Mouse (Mus musculus) megakaryocyte, adult 5-6 weeks (primary cell): ENCODE data around the gene Crb1. TPM values are rescaled to one million over a fixed set of nuclear protein-coding genes. Genes with fewer than 3 reads are reported as not detected.
A peak's percentile ranks its signal among the peaks of the same experiment; 100 is the strongest.
"Not testable (repeated sequence)": the region's sequence is repeated elsewhere in the genome, so short reads cannot be mapped to it uniquely, and the experiment has no call there.

Source experiments
- ATAC-seq: 2 replicates; pipeline ENCODE4 v1.8.0; 2016; ENCODE audit warnings: mild to moderate bottlenecking, inconsistent platforms; ENCODE audit not compliant: poor library complexity, severe bottlenecking
- total RNA-seq, 2 experiments: library from RNA; stranded (forward) in 1 of 2; stranded (reverse) in 1 of 2; fragments of 153-499, 151-499 nt in 1 of 2; fragments of 221-1000, 200-1000 nt in 1 of 2; gene quantifications; 2 replicates each; pipeline versions ENCODE4 v1.2.3 to v1.2.4; 2015 to 2017

Gene Crb1
- total RNA-seq, 2 experiments from 2014 or later, result not detected

DNA sequence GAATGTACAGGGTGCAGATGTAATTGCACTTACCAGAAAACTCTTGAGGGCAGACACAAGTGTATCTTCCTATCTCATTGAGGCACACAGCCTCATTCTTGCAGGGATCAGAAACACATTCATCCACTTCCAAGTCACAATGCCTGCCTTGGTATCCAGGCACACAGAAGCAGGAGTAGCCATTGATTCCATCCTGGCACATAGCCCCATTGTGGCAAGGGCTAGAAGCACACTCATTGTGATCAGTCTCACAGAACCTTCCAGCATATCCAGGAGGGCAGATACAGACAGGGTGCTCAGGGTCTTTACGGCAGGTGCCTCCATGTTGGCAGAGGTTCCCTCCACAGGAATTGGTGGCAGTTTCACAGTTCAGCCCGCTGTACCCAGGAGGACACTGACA is 39.9 kb downstream of the Crb1 start:
- no peak for ATAC-seq

DNA sequence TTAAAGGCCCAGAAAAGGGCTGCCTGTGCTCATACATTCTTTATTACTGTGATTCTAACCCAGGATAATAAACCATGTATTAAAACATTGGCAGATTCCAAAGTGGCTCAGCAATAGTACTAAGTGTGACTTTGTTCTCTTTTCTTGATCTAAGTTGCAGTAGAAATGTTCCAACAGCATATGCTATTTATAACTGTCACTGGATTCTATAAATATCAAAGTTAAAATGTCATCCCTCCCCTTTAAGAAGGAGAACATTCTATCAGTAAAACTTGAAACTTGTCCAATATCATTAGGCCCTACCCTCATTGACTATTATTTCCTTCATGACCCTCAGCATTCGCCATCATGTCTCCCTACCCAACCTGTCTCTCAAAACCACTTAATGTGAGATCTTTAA is 48.1 kb downstream of the Crb1 start:
- ATAC-seq, result no peak

DNA sequence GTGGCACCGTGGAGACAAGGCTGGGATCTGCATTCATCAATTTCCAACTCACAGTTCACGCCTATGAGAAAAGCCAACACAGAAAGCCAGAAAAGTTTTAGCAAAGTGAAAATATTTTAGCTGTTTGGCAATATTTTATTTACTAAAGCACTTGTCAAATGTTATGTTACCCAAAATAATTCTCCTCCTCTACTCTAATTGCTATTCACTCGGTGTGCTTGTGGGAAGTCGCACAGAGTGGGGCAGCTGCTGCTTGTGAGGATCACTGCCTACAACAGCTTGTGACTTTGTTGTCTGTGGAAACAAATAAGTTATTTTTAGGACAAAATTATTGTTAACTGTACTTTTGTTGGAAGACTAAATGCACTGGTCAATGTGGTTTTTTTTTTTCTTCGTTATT is 48.6 kb downstream of the Crb1 start:
- no peak for ATAC-seq

DNA sequence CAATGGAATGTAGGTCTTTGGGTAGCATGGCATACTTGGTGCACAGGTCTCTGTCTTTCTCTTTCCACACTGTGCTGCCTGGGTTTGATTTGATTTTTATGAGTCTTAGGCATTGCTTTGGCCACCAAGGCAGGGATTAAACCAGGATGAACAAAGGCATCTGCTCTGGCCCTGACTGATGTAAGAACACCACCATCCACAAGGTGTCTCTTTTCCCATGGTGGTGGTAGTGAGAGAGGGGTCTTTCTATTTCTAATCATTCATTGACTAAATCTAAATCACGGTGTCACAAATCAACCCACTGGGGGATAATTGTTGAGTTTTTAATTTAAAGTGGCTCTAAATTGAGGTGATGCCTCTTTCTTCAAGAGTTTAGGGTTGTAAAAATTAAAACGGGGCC is 51.5 kb downstream of the Crb1 start:
- ATAC-seq, result no peak

DNA sequence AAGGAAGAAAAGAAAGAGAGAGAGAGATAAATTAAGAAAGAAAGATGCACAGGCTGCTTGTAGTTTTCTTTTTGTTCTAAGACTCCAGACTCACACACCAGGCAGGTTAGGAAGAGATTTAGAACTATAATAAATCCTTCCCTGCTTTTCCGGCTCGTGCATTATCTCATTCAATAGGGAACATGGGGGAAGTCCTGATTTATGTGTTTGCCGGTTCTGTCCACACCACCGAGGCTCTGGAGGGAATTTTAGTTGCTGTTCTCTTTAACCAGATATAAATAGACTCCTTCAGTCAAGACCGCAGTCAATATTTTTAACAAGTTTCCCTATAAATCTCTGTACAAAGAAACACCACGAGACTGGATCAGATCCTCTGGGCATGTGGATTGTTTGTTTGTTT is 57.1 kb downstream of the Crb1 start:
- no peak for ATAC-seq

DNA sequence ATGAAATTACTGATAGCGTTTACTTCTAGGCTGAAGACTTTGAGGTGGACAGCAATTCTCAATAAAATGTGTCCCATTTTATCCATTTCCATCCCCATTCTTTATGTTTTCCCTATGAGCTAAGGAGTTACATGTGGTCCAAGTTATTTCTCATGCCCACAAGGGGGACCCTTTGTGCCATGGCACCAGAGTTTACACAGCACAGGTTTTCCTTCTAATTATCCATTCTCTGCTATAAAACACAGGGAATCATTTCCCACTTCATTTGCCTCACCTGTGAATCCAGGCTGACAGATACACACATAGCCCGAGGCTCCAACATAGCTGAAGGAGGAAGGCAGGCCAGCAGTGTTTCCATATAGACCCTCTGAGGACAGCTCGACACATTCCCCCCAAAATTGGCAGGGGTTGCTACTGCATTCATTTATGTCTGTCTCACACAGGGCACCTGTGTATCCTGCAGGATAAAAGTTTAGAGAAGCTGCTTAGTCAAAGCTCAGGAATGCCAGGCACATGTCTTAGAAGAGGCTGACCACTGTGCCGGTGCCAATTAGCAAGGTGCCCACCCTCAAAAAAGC is 62.5 kb downstream of the Crb1 start:
- ATAC-seq, result no peak

DNA sequence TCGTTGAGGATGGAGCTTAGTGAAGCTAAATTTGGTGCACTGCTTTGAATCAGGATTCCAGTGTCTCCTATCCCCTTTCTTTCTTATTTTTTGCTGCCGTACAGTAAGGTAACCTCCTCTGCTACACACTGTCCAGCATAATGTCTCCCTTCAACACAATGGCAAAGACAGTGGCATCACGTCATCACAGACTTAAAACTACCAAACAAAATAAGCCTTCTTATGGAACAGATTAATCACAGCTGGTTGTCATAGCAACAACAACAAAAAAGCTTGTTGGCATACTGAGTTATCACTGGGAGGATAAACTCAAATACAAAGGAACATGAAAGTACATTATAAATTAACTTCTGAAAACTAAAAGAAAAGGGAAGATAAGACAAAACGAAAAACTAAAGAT is 68.0 kb downstream of the Crb1 start:
- no peak for ATAC-seq

DNA sequence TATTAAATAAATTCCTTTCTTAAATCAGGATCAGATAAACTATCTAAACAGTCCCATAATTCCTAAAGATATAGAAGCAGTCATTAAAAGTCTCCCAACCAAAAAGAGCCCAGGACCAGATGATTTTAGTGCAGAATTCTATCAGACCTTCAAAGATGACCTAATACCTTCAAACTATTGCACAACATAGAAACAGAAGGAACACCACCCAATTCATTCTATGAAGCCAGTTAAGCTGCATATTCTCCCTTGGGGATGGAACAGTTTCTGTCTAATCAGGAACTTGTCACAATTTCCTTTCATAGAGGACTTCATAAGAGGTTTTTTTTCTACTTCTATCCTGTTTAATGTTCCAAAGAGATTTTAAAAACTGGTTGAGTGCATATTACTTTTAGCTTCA is 74.4 kb downstream of the Crb1 start:
- not testable (repeated sequence) for ATAC-seq

DNA sequence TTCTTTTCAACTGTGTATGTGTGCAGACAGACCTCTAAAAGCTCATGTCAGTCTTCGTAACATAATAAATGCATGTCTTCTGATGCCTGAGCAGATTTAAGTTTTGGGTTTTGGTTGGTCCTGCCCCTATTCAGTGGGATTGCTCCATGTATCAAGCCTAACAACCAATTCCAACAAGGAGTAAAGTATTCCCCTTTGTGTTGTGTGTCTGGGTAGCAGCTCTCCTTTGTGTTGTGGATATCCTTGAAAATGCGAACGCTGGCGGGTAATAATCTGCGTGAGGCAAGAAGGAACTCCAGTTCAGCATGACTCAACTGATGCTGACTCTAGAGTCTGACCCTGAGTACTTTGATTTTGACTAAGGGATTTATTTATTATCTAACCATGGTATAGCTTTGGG is 75.1 kb downstream of the Crb1 start:
- ATAC-seq, result no peak

DNA sequence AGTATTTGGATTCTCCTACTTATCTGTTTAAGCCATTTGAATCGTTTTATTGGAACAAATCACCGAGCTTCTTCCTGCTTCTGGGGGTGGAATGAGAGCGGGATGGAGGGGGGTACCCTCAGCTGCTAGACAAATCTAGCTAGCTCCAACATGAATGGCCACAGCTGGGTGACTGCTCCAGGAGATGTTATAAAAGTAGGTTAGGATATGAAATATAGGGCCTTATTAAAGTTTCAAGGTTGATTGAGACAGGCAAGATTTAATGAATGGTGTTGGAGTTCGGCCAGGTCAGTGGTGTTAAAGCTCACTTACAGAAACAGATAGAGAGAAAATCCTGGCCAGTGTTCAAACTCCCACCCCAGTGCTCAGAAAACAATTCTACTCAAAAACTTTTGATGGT is 84.9 kb downstream of the Crb1 start:
- ATAC-seq, result no peak

DNA sequence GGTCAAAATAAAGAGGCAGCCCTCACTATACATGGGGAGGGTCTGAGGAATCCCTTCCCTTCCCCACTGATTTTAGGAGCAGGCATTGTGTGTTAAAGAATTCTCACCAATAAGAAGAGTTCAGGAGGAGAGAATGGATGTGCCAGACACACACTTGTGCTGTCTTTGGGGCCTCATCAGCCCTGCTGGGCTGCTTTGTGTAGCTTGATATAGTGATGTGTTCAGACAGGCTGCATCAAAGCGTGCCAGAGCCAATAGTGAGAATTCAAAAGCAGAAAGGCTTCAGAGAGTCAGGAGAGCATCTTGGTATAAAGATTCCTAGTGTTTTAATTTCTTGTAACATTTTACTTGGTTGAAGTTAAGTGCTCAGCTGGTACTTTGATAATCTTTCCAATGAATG is 85.3 kb downstream of the Crb1 start:
- no peak for ATAC-seq

DNA sequence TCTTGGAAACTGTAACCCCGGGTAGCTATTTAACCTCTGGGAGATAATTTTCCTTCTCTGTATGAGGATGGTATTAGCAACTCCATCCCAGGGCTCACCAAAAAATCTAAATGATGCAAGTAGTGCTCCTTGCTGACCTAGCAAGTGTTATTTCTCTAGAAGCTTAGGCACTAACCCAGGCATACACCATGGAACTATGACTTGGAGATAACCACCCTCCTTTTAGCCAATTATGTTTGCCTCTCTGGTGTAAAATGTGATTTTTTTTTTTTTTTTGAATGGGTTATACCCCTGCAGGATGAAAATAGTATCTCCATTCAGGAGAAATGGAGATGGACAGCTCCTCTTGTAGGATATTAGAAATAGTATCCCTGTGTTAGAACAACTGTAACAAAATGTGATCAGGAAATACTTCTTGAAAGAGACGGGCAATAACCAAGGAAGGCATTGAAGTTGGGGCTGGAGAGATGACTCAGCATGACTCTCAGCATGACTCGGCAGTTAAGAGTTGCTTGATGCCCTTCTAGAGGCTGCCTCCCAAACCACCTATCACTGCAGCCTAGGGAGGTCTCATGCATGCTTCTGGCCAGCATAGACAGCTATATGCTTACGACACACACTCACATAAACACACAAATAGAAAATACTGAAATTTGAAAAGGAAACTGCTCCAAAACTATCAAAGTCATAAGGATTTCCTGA is 100.1 kb downstream of the Crb1 start:
- ATAC-seq, result no peak

DNA sequence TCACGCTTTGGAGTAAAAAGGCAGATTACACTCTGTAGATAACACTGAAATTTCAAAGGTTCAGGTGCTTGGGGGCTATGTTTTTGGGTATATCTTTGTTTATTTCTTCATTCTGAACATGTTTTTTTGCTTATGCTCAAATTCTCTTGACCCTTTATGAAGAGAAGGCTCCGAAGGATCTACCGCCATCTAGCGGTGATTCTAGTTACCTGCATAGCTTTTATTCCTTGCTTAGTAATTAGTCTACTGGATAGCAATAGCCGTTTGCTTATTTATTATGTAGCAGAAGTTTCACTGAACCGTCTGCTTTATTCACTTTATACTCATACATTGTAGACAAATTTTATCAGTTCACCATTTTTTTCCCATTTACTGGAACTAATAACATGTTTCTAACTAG is 109.1 kb downstream of the Crb1 start:
- ATAC-seq, result peak; percentile 85

DNA sequence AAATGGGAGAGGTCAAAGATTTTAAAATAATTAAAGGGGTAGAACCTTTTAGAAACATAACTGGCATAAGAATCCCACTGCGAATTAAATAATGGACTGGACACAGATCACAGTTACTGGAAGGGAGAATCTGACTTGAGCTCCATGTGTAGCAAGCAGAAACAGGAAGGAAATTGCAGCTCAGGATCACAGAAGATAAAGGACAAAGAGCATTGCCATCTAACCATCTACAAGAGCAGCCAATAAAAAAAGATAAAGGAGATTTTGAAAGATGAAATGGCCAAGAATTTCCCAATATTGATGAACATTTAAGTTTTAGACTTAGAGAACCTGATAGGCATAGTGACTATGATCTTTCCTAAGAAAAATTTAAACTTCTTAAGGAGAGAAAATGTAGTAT is 112.7 kb downstream of the Crb1 start:
- no peak for ATAC-seq

DNA sequence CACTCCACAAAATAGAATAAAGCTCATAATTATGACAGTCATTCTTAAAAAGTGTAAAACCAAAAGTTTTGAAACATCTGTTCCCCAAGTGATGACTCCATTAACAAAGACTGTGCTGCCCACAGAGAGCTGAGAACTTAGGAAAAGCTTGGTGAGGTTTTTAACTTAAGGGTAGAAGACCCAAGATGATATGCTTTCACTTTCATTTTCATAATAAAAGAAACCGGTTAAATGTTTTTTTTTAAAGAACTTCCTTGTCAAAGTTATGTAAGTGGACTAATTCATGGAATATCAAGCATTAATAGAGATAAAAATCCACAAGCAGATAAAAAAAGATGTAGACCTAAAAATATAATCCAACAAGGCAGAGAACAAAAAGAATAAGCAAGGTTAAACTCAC is 113.7 kb downstream of the Crb1 start:
- peak; percentile 38; the same call in 1 of the 2 replicates for ATAC-seq

DNA sequence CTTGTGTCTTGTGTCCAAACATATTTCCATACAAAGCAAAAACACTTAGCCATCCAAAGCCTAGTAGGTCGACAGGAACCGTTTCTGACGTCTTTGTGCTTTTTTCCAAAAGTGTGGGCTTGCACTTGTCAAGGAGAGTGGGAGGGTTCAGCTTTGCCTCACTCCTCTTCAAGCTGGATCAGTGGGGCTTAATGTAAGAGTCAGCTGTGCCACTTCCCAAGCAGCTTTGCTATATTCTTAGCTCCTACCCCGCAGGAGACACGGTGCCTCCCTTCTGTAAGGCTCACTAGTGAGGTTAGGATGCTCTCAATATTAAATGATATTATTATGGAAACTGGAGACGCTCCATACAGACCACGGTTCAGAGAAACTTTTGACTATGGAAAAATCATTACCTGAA is 121.3 kb downstream of the Crb1 start:
- ATAC-seq, result no peak

DNA sequence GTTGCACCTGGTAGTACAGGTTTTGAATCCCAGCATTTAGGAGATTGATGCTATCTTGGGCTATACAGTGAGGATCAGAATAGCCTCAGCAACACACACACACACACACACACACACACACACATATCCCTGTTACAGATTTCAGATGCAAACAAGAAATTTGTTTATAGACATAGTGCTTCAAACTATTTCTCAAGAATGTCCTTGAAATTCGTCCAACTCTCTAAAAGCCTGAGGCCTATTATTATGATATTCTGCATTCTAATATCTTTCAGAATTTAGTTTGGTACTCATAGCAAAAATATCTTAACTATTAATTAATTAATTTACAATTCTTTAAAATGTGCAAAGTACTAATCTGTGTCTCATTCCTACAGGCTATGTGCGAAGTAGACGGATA is 124.9 kb downstream of the Crb1 start:
- ATAC-seq, result no peak

DNA sequence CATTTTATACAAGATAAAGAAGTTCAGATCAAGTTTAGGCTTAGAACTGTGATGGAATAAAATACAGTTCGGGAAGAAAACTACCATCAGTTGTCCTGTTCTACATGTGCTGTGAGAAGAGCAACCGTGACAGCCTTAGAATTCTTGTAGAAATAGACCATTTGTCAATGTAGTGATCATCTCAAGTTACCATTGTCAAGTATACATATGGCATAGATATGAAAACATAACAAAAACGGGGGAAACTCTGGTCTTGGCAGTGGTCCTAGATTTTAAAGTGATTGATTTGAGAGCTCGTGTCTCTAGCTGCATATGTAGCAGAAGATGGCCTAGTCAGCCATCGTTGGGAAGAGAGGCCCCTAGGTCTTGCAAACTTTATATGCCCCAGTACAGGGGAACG is 127.7 kb downstream of the Crb1 start:
- ATAC-seq, result no peak

DNA sequence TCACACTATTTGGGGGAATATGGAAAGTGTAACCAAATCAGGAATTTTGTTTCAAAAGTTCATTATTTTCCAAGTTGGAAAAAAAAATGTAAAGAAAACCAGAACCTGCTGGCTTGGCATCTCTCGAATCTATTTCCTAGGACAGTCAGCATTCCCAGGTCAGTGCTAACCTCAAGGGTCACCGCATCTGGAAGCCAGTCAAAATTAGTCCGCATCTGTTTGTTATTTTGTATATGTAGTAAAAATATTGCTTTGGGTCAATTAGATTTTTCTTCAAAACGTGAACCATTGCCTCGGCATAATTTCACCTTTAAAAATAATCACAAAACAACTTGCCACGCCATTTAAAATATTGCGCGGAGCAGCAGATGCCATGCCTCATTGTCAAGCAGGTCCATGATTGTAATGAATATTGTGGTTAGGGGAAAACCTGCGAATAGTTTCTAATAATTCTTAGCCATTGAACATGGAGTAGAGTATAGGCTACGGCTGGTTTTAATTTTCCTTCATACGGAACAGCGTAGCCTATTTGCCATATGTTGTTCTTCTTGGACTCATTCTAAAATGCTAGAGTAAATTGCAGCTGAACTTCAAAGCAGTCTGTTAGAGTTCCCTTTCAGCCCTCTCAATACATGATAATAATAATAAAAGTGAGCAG is 130.0 kb downstream of the Crb1 start:
- no peak for ATAC-seq

DNA sequence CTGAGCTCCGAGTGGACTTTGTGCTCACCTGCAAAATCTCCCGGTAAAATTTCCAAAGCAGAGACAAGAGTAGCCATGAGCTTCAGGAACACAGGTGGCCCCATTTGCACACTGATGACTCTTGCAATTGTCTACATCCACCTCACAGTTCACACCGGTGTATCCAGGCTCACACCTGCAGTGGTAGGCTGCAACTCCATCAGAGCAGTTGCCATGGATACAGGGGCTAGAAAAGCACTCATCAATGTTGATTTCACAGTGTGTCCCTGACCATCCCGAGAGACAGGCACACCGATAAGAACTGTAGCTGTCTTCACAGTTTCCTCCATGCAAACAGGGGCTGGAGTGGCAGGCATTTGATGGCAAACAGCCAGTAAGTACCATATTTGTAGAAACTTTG is 140.1 kb downstream of the Crb1 start:
- no peak for ATAC-seq

DNA sequence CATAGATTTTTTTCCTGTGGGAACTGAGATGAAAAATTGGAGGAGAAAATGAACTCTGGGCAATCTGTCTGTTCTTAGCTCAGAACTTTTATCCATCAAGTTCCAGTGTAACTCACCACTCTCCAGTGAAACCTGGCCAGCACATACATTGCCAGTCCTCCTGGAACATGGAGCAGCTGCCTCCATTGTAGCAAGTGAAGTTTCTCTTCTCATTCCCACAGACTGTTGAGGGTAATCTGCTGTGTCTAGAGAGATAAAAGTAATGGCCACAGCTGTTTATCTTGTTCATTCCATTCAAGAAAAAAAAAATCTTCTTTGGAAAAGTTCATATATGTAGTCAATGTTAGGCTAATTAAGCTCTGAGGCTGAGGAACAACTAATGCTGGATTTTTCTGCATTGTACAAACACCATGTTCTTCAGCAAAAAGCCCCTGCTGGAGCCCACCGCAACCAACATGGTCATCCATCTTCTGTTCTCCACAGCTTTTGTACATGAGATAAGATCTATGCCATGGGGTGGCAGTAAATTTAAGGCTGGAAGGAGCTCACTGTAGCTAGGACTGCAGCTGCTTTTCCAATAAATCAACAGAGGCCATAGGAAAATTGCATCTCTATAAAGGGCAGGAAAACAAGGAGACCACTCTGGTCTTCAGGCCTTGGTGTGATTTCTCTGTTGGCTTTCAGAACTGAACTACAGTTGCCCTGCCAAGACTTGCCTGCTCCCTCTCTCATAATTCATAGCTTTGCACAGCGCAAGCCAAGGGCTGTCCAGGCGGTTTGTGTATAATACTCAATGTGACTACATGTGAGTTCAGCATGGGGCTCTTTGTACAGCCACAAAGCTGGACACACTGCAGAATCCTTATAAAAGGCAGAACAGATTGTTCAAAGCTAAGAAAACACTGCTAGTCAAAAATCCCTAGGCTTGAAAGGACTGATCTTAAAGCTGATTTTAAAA is 142.0 kb downstream of the Crb1 start:
- no peak for ATAC-seq
